Mouse (Mus musculus) cortical plate, adult 2 months (tissue): ENCODE data around the gene Zdhhc9. TPM values are rescaled to one million over a fixed set of nuclear protein-coding genes. Genes with fewer than 3 reads are reported as not detected.

Experiments
- H3K27ac ChIP-seq: fragments of 200-500 bp; 2 replicates; pipeline ENCODE4 v1.5.1; 2012; ENCODE audit warnings: low read length, control low read depth, inconsistent platforms; ENCODE audit not compliant: insufficient read depth
- H3K4me1 ChIP-seq: fragments of 200-500 bp; 2 replicates; pipeline ENCODE4 v1.6.1; 2011; ENCODE audit warnings: low read length; ENCODE audit not compliant: control insufficient read depth, insufficient read depth
- H3K4me3 ChIP-seq: fragments of 200-500 bp; 2 replicates; pipeline ENCODE4 v1.5.1; 2011; ENCODE audit warnings: mild to moderate bottlenecking, low read length, control low read depth; ENCODE audit not compliant: insufficient read depth
- CTCF ChIP-seq: fragments of 200-500 bp; IDR thresholded peaks from 2 replicates; pipeline ENCODE4 v1.5.1; 2011; ENCODE audit warnings: mild to moderate bottlenecking, control low read depth, low read length; ENCODE audit not compliant: insufficient read depth; ENCODE audit errors: extremely low read depth
- POLR2A ChIP-seq: fragments of 200-500 bp; IDR thresholded peaks from 2 replicates; pipeline ENCODE4 v1.6.1; 2011; ENCODE audit warnings: mild to moderate bottlenecking, low read length, control low read depth; ENCODE audit not compliant: insufficient read depth; ENCODE audit errors: extremely low read depth
- polyA plus RNA-seq: library from polyadenylated mRNA; depleted of rRNA; stranded (reverse); fragments of >200 nt; gene quantifications from 2 replicates; pipeline ENCODE4 v1.2.3, GENCODE M21; 2012

The Zdhhc9 gene
- polyA plus RNA-seq, 1 experiment, result 51.7 TPM

DNA sequence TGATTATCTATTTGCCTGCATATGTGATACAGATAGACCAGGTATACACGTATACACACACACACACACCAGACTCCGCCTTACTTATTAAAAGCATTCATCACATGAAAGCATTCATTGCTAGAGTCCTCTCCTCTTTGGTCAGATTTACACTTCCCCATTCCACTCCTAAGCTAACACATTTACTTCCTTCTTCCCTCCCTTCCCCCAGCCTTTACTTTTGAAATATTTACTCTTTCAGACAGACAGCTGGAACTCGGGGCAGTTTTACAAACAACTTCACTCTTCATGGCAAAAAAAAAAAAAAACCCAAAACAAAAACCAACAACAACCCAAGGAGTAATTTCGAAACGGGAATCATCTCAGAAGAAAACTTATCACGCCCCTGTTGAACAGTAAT is 4.2 kb downstream of the Zdhhc9 start:
- no peak for TF ChIP-seq CTCF
- TF ChIP-seq POLR2A, result no peak
- H3K4me3 ChIP-seq, result no peak overlapping the region
- no peak overlapping the region for H3K27ac ChIP-seq
- H3K4me1 ChIP-seq, result peaks cover 4% of the 10 kb centered on the region; the same call in 1 of the 2 replicates

GRCm38 (mm10) chrX:48203763-48204162 is 4.9 kb downstream of the Zdhhc9 start:
- Histone ChIP-seq H3K27ac (no peak overlapping the region), H3K4me1 (peaks cover 4% of the 10 kb centered on the region; the same call in 1 of the 2 replicates), H3K4me3 (no peak overlapping the region)
- TF ChIP-seq POLR2A (no peak), CTCF (no peak)

- H3K4me1 ChIP-seq, result peaks cover 4% of the 10 kb centered on the region; the same call in 1 of the 2 replicates
- TF ChIP-seq POLR2A (no peak), CTCF (no peak)
- H3K4me3 ChIP-seq, result no peak overlapping the region
- no peak overlapping the region for H3K27ac ChIP-seq
These were observed 5.7 kb downstream of the Zdhhc9 start for GRCm38 (mm10) chrX:48202995-48203394.

GRCm38 (mm10) chrX:48202436-48202835 is 6.2 kb downstream of the Zdhhc9 start:
- Histone ChIP-seq H3K27ac (no peak overlapping the region; the same call in 1 of the 2 replicates), H3K4me1 (peaks cover 4% of the 10 kb centered on the region; the same call in 1 of the 2 replicates), H3K4me3 (no peak overlapping the region)
- no peak for TF ChIP-seq CTCF
- TF ChIP-seq POLR2A, result no peak

- no peak for TF ChIP-seq POLR2A
- no peak overlapping the region for H3K4me3 ChIP-seq
- H3K27ac ChIP-seq, result 0 out of 2 replicates have a peak overlapping the region, but pooled peaks have one; percentile 3
- peaks cover 4% of the 10 kb centered on the region; the same call in 1 of the 2 replicates for H3K4me1 ChIP-seq
These were observed 6.7 kb downstream of the Zdhhc9 start for GRCm38 (mm10) chrX:48201973-48202372.

GRCm38 (mm10) chrX:48200699-48201098 is 8.0 kb downstream of the Zdhhc9 start:
- TF ChIP-seq CTCF, result no peak
- TF ChIP-seq POLR2A, result no peak
- Histone ChIP-seq H3K4me1 (peaks cover 4% of the 10 kb centered on the region; the same call in 1 of the 2 replicates), H3K27ac (no peak overlapping the region), H3K4me3 (no peak overlapping the region)

DNA sequence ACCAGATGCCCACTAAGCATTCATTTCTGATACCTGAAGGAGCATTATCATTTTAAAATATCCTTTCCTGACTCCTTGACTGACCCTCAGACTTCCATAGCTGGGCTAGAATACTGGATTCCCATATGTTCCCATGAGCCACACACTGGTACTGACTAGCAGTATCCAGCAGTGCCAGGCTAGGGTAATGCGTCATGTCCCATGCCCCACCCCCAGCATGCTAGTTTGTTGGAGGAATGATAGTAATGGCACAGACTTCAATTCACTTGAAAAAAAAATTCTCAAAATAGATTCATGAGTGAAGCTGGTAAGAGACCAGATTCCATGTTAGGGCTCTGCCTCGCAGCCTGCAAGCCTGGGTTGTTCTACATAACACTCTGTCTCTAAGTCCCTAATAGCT is 9.7 kb downstream of the Zdhhc9 start:
- Histone ChIP-seq H3K27ac (0 out of 2 replicates have a peak overlapping the region, but pooled peaks have one; percentile 3), H3K4me3 (no peak overlapping the region), H3K4me1 (peaks cover 3% of the 10 kb centered on the region; the same call in 1 of the 2 replicates)
- TF ChIP-seq POLR2A (no peak), CTCF (no peak)

DNA sequence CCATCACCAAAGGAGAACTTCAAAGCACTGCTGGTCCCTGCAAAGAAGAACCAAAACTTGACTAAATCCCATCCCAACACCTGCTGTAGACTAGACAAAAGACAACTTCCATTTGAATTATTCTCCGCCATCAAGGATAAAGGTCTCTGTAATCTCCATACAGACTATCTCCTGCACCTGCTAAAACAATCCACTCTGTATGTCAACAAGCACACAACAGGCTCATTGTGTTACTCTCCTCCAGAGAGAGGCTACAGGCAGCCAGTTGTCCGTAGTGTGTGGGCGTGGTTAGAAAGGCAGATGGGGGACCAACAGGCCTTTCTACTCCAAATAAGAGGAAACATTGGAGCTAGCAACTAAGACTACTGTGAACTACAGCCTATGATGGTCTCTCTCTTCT is 10.8 kb downstream of the Zdhhc9 start:
- H3K27ac ChIP-seq, result peak overlapping the region; percentile 81; the same call in 1 of the 2 replicates
- H3K4me1 ChIP-seq, result peaks cover 3% of the 10 kb centered on the region; the same call in 1 of the 2 replicates
- H3K4me3 ChIP-seq, result no peak overlapping the region
- no peak for TF ChIP-seq CTCF
- TF ChIP-seq POLR2A, result no peak

DNA sequence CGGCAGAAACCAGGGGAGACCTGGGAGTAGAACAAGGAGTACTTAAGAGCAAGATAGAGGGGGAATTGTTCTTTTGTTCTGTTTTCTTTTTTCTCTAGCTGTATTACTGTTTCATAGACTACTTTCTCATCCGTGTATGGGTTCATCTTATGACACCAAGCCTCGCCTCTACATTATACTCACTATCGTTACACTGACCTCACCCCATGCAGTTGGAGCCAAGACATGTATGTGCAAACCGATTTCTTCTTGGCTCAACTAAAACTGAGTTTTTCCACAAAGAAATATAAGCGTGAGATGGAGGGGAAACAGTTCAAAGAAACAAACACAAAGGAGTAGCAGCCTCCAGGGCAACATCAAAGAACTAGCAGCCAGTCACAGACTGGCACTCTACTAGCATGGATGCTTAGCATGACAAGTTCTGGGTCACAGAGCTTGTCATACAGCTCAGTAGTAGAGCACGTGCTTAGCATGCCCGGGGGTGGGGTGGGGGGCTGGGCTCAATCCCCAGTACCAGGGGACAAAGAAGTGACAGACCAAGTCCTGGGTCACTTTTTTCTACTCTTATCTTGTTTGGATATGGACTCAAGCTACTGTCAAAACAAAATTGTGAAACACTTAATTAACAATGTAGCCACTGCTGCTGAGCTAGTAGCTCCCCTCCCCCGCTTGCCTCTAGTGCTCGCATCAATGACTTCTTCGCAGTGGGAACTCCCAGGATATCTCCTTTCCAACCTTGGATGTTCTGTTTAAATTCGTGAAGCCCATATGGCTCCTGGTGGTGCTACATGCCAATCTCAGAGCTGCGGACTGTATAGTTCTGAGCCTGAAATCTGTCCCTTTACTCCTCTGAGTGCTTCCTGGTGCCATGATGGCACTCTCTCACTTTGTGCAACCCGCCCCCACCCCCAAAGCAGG is 15.2 kb downstream of the Zdhhc9 start:
- TF ChIP-seq CTCF, result no peak
- TF ChIP-seq POLR2A, result no peak
- Histone ChIP-seq H3K27ac (peak overlapping the region; percentile 35; the same call in 1 of the 2 replicates), H3K4me3 (no peak overlapping the region), H3K4me1 (no peaks in the 10 kb centered on the region)

- Histone ChIP-seq H3K4me3 (no peak overlapping the region), H3K27ac (no peak overlapping the region), H3K4me1 (no peaks in the 10 kb centered on the region)
- TF ChIP-seq CTCF, result no peak
- TF ChIP-seq POLR2A, result no peak
These were observed 17.4 kb downstream of the Zdhhc9 start for GRCm38 (mm10) chrX:48191261-48191660.
